Mouse (Mus musculus): ENCODE measurements around the gene Atp6v1c2. TPM values are rescaled to one million over a fixed set of nuclear protein-coding genes. Genes with fewer than 3 reads are reported as not detected.

The Atp6v1c2 gene
- polyA plus RNA-seq, 1 experiment from 2014 or later: 0.43 TPM

- peak within 1 kb of the TSS; percentile 81 for H3K4me3 ChIP-seq (ENCODE audit: low read depth, low read length)
- H3K9ac ChIP-seq (ENCODE audit: low read depth, low read length): peak within 1 kb of the TSS; percentile 84
- H3K27ac ChIP-seq (ENCODE audit: low read depth, low read length): peak within 1 kb of the TSS; percentile 4; the same call in 1 of the 2 replicates
- H3K9me3 ChIP-seq (ENCODE audit: control insufficient read depth, low read length): no peaks in the 10 kb centered on the region
- peaks cover 11% of the 10 kb centered on the region for H3K4me1 ChIP-seq (replicated peaks; ENCODE audit: control insufficient read depth, insufficient read depth, low read length)
- 0 out of 2 replicates have a peak, but pooled peaks cover 6% of the 10 kb centered on the region for H3K36me3 ChIP-seq (ENCODE audit: control insufficient read depth, insufficient read depth, low read length)
- DNase-seq (ENCODE audit: low spot score) (peak; percentile 90), ATAC-seq (replicated peaks; ENCODE audit: low FRiP score) (peak; percentile 94)
- under 1% methylated on average over 42 of the region's 42 CpGs for WGBS
- peak within 1 kb of the TSS; percentile 91 for H3K4me2 ChIP-seq
- H3K27me3 ChIP-seq (replicated peaks; ENCODE audit: control insufficient read depth, insufficient read depth, low read length): no peaks in the 10 kb centered on the region
Observed at GRCm38 (mm10) chr12:17348048-17349036, 19.2 kb upstream of the Atp6v1c2 start, which contains the start of gene Nol10. Nol10 (plus strand) TSS chr12:17348458.

- Histone ChIP-seq H3K4me1 (replicated peaks; ENCODE audit: control insufficient read depth, insufficient read depth, low read length) (peaks cover 11% of the 10 kb centered on the region), H3K27ac (ENCODE audit: low read depth, low read length) (peak overlapping the region; percentile 4; the same call in 1 of the 2 replicates), H3K4me3 (ENCODE audit: low read depth, low read length) (peak overlapping the region; percentile 81), H3K9me3 (ENCODE audit: control insufficient read depth, low read length) (no peaks in the 10 kb centered on the region), H3K9ac (ENCODE audit: low read depth, low read length) (peak overlapping the region; percentile 84), H3K4me2 (peak overlapping the region; percentile 91), H3K36me3 (ENCODE audit: control insufficient read depth, insufficient read depth, low read length) (0 out of 2 replicates have a peak, but pooled peaks cover 1% of the 10 kb centered on the region), H3K27me3 (replicated peaks; ENCODE audit: control insufficient read depth, insufficient read depth, low read length) (no peaks in the 10 kb centered on the region)
- DNase-seq (ENCODE audit: low spot score) (peak; percentile 45), ATAC-seq (replicated peaks; ENCODE audit: low FRiP score) (peak; percentile 57)
- WGBS: 36% methylated on average over 11 of the region's 11 CpGs
Observed at GRCm38 (mm10) chr12:17347327-17348047, 18.3 kb upstream of the Atp6v1c2 start.

GRCm38 (mm10) chr12:17339114-17339905, 10.2 kb upstream of the Atp6v1c2 start:
- no peak for DNase-seq (ENCODE audit: low spot score)

GRCm38 (mm10) chr12:17338338-17338737, 9.2 kb upstream of the Atp6v1c2 start:
- H3K27me3 ChIP-seq (replicated peaks; ENCODE audit: control insufficient read depth, insufficient read depth, low read length): no peaks in the 10 kb centered on the region
- no peak overlapping the region for H3K9ac ChIP-seq (ENCODE audit: low read depth, low read length)
- H3K4me2 ChIP-seq: no peak overlapping the region
- no peak overlapping the region for H3K4me3 ChIP-seq (ENCODE audit: low read depth, low read length)
- H3K36me3 ChIP-seq (ENCODE audit: control insufficient read depth, insufficient read depth, low read length): no peaks in the 10 kb centered on the region
- DNase-seq (ENCODE audit: low spot score) (no peak), ATAC-seq (replicated peaks; ENCODE audit: low FRiP score) (no peak)
- H3K27ac ChIP-seq (ENCODE audit: low read depth, low read length): no peak overlapping the region
- no peaks in the 10 kb centered on the region for H3K4me1 ChIP-seq (replicated peaks; ENCODE audit: control insufficient read depth, insufficient read depth, low read length)
- WGBS: 52% methylated on average over 2 of the region's 2 CpGs
- H3K9me3 ChIP-seq (ENCODE audit: control insufficient read depth, low read length): no peaks in the 10 kb centered on the region

More at GRCm38 (mm10) chr12:17339114-17339905, 10.2 kb upstream of the Atp6v1c2 start:
- no peak for ATAC-seq (replicated peaks; ENCODE audit: low FRiP score)
- no peak overlapping the region for H3K9ac ChIP-seq (ENCODE audit: low read depth, low read length)
- H3K4me1 ChIP-seq (replicated peaks; ENCODE audit: control insufficient read depth, insufficient read depth, low read length): no peaks in the 10 kb centered on the region
- no peaks in the 10 kb centered on the region for H3K9me3 ChIP-seq (ENCODE audit: control insufficient read depth, low read length)
- 66% methylated on average over 3 of the region's 3 CpGs for WGBS
- no peak overlapping the region for H3K4me2 ChIP-seq
- no peaks in the 10 kb centered on the region for H3K27me3 ChIP-seq (replicated peaks; ENCODE audit: control insufficient read depth, insufficient read depth, low read length)
- H3K36me3 ChIP-seq (ENCODE audit: control insufficient read depth, insufficient read depth, low read length): no peaks in the 10 kb centered on the region
- H3K4me3 ChIP-seq (ENCODE audit: low read depth, low read length): no peak overlapping the region
- no peak overlapping the region for H3K27ac ChIP-seq (ENCODE audit: low read depth, low read length)

- no peaks in the 10 kb centered on the region for H3K36me3 ChIP-seq (ENCODE audit: control insufficient read depth, insufficient read depth, low read length)
- H3K9me3 ChIP-seq (ENCODE audit: control insufficient read depth, low read length): no peaks in the 10 kb centered on the region
- no peak overlapping the region for H3K27ac ChIP-seq (ENCODE audit: low read depth, low read length)
- no peak for DNase-seq (ENCODE audit: low spot score)
- no peaks in the 10 kb centered on the region for H3K4me1 ChIP-seq (replicated peaks; ENCODE audit: control insufficient read depth, insufficient read depth, low read length)
- no peak overlapping the region for H3K4me2 ChIP-seq
- no peak for ATAC-seq (replicated peaks; ENCODE audit: low FRiP score)
- H3K27me3 ChIP-seq (replicated peaks; ENCODE audit: control insufficient read depth, insufficient read depth, low read length): peaks cover 3% of the 10 kb centered on the region; the same call in 1 of the 2 replicates
- H3K9ac ChIP-seq (ENCODE audit: low read depth, low read length): no peak overlapping the region
- no peak overlapping the region for H3K4me3 ChIP-seq (ENCODE audit: low read depth, low read length)
- WGBS: 31% methylated on average over 1 of the region's 1 CpGs
Observed at GRCm38 (mm10) chr12:17333459-17333858, 4.3 kb upstream of the Atp6v1c2 start.

GRCm38 (mm10) chr12:17324549-17325470, 4.3 kb downstream of the Atp6v1c2 start:
- Histone ChIP-seq H3K4me2 (peak overlapping the region; percentile 81), H3K27me3 (replicated peaks; ENCODE audit: control insufficient read depth, insufficient read depth, low read length) (peaks cover 38% of the 10 kb centered on the region), H3K36me3 (ENCODE audit: control insufficient read depth, insufficient read depth, low read length) (no peaks in the 10 kb centered on the region), H3K4me1 (replicated peaks; ENCODE audit: control insufficient read depth, insufficient read depth, low read length) (no peaks in the 10 kb centered on the region), H3K9ac (ENCODE audit: low read depth, low read length) (no peak overlapping the region), H3K4me3 (ENCODE audit: low read depth, low read length) (peak overlapping the region; percentile 45), H3K27ac (ENCODE audit: low read depth, low read length) (no peak overlapping the region), H3K9me3 (ENCODE audit: control insufficient read depth, low read length) (no peaks in the 10 kb centered on the region)
- 5% methylated on average over 50 of the region's 51 CpGs for WGBS
- ATAC-seq (replicated peaks; ENCODE audit: low FRiP score) (no peak), DNase-seq (ENCODE audit: low spot score) (peak; percentile 45)

- 82% methylated on average over 3 of the region's 3 CpGs for WGBS
- no peaks in the 10 kb centered on the region for H3K36me3 ChIP-seq (ENCODE audit: control insufficient read depth, insufficient read depth, low read length)
- H3K4me1 ChIP-seq (replicated peaks; ENCODE audit: control insufficient read depth, insufficient read depth, low read length): no peaks in the 10 kb centered on the region
- DNase-seq (ENCODE audit: low spot score) (no peak), ATAC-seq (replicated peaks; ENCODE audit: low FRiP score) (no peak)
- H3K9me3 ChIP-seq (ENCODE audit: control insufficient read depth, low read length): no peaks in the 10 kb centered on the region
- no peak overlapping the region for H3K9ac ChIP-seq (ENCODE audit: low read depth, low read length)
- H3K27me3 ChIP-seq (replicated peaks; ENCODE audit: control insufficient read depth, insufficient read depth, low read length): peaks cover 8% of the 10 kb centered on the region
- H3K4me3 ChIP-seq (ENCODE audit: low read depth, low read length): no peak overlapping the region
- H3K27ac ChIP-seq (ENCODE audit: low read depth, low read length): no peak overlapping the region
- H3K4me2 ChIP-seq: no peak overlapping the region
Observed at GRCm38 (mm10) chr12:17318453-17318852, 10.7 kb downstream of the Atp6v1c2 start.

All from liver, embryonic 11.5 days (tissue).